Mouse (Mus musculus): Measurements from ENCODE around the gene Luzp2. TPM values are rescaled to one million over a fixed set of nuclear protein-coding genes. Genes with fewer than 3 reads are reported as not detected.
"Not testable (repeated sequence)": the region's sequence is repeated elsewhere in the genome, so short reads cannot be mapped to it uniquely, and the experiment has no call there.

Gene Luzp2
- total and polyA plus RNA-seq, 2 experiments from 2014 or later = 78.8 to 92.6 TPM

GRCm38 (mm10) chr7:54980585-54980984, 145.3 kb downstream of the Luzp2 start:
- no peak overlapping the region for H3K9ac ChIP-seq (replicated peaks; ENCODE audit: low read length)
- H3K9me3 ChIP-seq (ENCODE audit: low read length) = no peaks in the 10 kb centered on the region
- 48% methylated on average over 4 of the region's 4 CpGs for WGBS
- TF ChIP-seq CTCF (IDR thresholded peaks at IDR 0.05; ENCODE audit: low read depth) = no peak
- no peaks in the 10 kb centered on the region for H3K4me1 ChIP-seq (ENCODE audit: insufficient read depth, low read length)
- no peak overlapping the region for H3K4me3 ChIP-seq (ENCODE audit: low read length)
- DNase-seq (ENCODE audit: low spot score) (no peak), ATAC-seq (no peak)
- no peaks in the 10 kb centered on the region for H3K27me3 ChIP-seq (ENCODE audit: insufficient read depth, low read length)
- H3K27ac ChIP-seq = no peak overlapping the region
- no peak overlapping the region for H3K4me2 ChIP-seq (ENCODE audit: low read depth, low read length)
- H3K36me3 ChIP-seq (ENCODE audit: insufficient read depth, low read length) = no peaks in the 10 kb centered on the region

- DNase-seq (ENCODE audit: low spot score) = peak; percentile 65
- ATAC-seq = peak; percentile 58; the same call in 1 of the 2 replicates
- Histone ChIP-seq H3K9ac (replicated peaks; ENCODE audit: low read length) (no peak overlapping the region), H3K4me3 (ENCODE audit: low read length) (no peak overlapping the region), H3K36me3 (ENCODE audit: insufficient read depth, low read length) (no peaks in the 10 kb centered on the region), H3K27ac (no peak overlapping the region), H3K27me3 (ENCODE audit: insufficient read depth, low read length) (no peaks in the 10 kb centered on the region), H3K4me1 (ENCODE audit: insufficient read depth, low read length) (no peaks in the 10 kb centered on the region), H3K4me2 (ENCODE audit: low read depth, low read length) (no peak overlapping the region), H3K9me3 (ENCODE audit: low read length) (no peaks in the 10 kb centered on the region)
- no peak for TF ChIP-seq CTCF (IDR thresholded peaks at IDR 0.05; ENCODE audit: low read depth)
- 28% methylated on average over 2 of the region's 2 CpGs for WGBS
Measured at GRCm38 (mm10) chr7:55000397-55000796, 165.1 kb downstream of the Luzp2 start.

DNA sequence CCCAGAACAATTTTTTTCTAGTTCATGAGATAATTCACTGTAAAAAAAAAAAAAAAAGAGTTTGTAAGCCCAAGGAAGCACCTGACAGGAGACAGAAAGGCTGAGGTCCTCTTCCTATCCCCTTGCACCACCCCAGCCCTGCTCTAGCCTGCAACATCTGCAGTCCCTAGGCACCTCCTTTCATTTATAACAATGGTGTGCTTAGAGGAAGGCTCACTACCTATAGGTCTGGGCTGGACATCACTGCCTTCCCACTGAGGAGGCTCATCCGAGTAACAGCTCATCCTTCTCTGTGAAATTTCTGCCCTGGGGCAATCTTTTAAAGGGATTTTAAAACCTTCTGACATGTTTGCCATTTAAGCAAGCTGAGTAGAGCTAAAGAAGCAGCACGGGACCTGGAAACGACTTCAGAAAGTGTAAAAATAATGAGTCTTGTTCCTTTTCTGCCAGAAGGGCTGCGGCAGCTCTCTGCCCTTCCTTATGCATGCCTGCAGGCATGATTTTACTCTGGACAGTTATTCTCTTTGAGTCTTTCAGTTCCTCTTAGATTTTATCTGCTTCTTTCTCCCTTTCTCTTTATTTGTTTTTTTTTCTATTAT, 174.0 kb downstream of the Luzp2 start:
- Histone ChIP-seq H3K9me3 (ENCODE audit: low read length) (no peaks in the 10 kb centered on the region), H3K27ac (no peak overlapping the region), H3K4me2 (ENCODE audit: low read depth, low read length) (no peak overlapping the region), H3K27me3 (ENCODE audit: insufficient read depth, low read length) (no peaks in the 10 kb centered on the region), H3K4me3 (ENCODE audit: low read length) (no peak overlapping the region), H3K9ac (replicated peaks; ENCODE audit: low read length) (no peak overlapping the region), H3K4me1 (ENCODE audit: insufficient read depth, low read length) (no peaks in the 10 kb centered on the region), H3K36me3 (ENCODE audit: insufficient read depth, low read length) (no peaks in the 10 kb centered on the region)
- peak; percentile 6 for DNase-seq (ENCODE audit: low spot score)
- TF ChIP-seq CTCF (IDR thresholded peaks at IDR 0.05; ENCODE audit: low read depth) = no peak
- ATAC-seq = no peak
- WGBS = 46% methylated on average over 4 of the region's 4 CpGs

- whole genome bisulfite sequencing = 97% methylated on average over 1 of the region's 2 CpGs
Measured at GRCm38 (mm10) chr7:55133850-55134249, 298.6 kb downstream of the Luzp2 start.

DNA sequence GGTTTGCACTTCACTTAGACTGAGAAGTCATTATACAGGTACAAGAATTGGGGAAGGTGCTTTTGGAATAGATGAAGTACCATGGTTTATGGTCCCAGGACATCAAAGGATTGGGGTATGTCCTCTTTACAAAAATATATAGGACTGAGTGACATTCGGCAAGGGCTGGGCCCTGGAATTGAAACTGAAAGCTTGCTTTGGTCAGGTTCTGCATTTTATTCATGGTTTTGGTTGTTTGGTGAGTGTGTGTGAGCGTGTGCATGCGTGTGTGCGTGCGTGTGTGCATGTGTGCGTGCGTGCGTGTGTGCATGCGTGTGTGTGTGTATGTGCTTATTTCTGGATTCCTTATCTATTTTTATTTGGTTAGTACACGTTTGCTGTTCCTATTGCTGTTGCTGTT, 353.6 kb downstream of the Luzp2 start:
- Histone ChIP-seq H3K4me3 (ENCODE audit: low read length) (no peak overlapping the region), H3K4me2 (ENCODE audit: low read depth, low read length) (no peak overlapping the region), H3K4me1 (ENCODE audit: insufficient read depth, low read length) (no peaks in the 10 kb centered on the region), H3K27ac (no peak overlapping the region), H3K36me3 (ENCODE audit: insufficient read depth, low read length) (no peaks in the 10 kb centered on the region), H3K9me3 (ENCODE audit: low read length) (no peaks in the 10 kb centered on the region), H3K9ac (replicated peaks; ENCODE audit: low read length) (no peak overlapping the region), H3K27me3 (ENCODE audit: insufficient read depth, low read length) (no peaks in the 10 kb centered on the region)
- no peak for DNase-seq (ENCODE audit: low spot score)
- no peak for ATAC-seq
- TF ChIP-seq CTCF (IDR thresholded peaks at IDR 0.05; ENCODE audit: low read depth) = no peak
- 91% methylated on average over 10 of the region's 10 CpGs for WGBS

More at GRCm38 (mm10) chr7:55133850-55134249, 298.6 kb downstream of the Luzp2 start:
- not testable (repeated sequence) for DNase-seq (ENCODE audit: low spot score); H3K4me3 ChIP-seq (ENCODE audit: low read length); H3K9me3 ChIP-seq (ENCODE audit: low read length); H3K36me3 ChIP-seq (ENCODE audit: insufficient read depth, low read length); H3K9ac ChIP-seq (replicated peaks; ENCODE audit: low read length); ATAC-seq; H3K4me1 ChIP-seq (ENCODE audit: insufficient read depth, low read length); H3K4me2 ChIP-seq (ENCODE audit: low read depth, low read length); H3K27me3 ChIP-seq (ENCODE audit: insufficient read depth, low read length); H3K27ac ChIP-seq

GRCm38 (mm10) chr7:55189496-55189895, 354.2 kb downstream of the Luzp2 start:
- no peak overlapping the region for H3K27ac ChIP-seq
- H3K36me3 ChIP-seq (ENCODE audit: insufficient read depth, low read length) = no peaks in the 10 kb centered on the region
- H3K9me3 ChIP-seq (ENCODE audit: low read length) = no peaks in the 10 kb centered on the region
- no peak overlapping the region for H3K4me3 ChIP-seq (ENCODE audit: low read length)
- no peak overlapping the region for H3K4me2 ChIP-seq (ENCODE audit: low read depth, low read length)
- peak; percentile 59 for DNase-seq (ENCODE audit: low spot score)
- 56% methylated on average over 2 of the region's 2 CpGs for WGBS
- no peaks in the 10 kb centered on the region for H3K4me1 ChIP-seq (ENCODE audit: insufficient read depth, low read length)
- no peak overlapping the region for H3K9ac ChIP-seq (replicated peaks; ENCODE audit: low read length)
- no peak for ATAC-seq
- no peak for TF ChIP-seq CTCF (IDR thresholded peaks at IDR 0.05; ENCODE audit: low read depth)
- no peaks in the 10 kb centered on the region for H3K27me3 ChIP-seq (ENCODE audit: insufficient read depth, low read length)

DNA sequence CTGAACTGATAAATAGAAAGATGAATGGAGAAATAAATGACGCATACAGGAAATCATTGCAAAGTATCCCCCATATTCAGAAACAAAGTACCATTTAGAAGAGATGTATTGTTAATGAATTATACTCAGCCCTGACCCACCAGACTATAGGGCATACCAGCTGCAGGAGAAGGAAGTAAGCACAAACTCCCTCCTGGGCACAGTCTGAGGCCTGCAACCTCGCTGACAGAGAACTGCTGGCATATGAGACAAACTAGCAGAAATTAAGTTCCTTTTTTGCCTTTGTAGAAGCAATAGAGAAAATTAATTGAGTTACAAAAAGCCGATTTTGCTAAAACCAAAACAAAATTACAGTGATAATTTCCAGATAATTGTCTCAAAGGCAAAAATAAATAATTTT, 355.4 kb downstream of the Luzp2 start:
- ATAC-seq = no peak
- 74% methylated on average over 3 of the region's 3 CpGs for WGBS
- no peak for TF ChIP-seq CTCF (IDR thresholded peaks at IDR 0.05; ENCODE audit: low read depth)

More for the DNA sequence above, 355.4 kb downstream of the Luzp2 start:
- H3K4me3 ChIP-seq (ENCODE audit: low read length) = no peak overlapping the region
- H3K9ac ChIP-seq (replicated peaks; ENCODE audit: low read length) = no peak overlapping the region
- no peak overlapping the region for H3K27ac ChIP-seq
- no peaks in the 10 kb centered on the region for H3K9me3 ChIP-seq (ENCODE audit: low read length)
- no peak for DNase-seq (ENCODE audit: low spot score)
- H3K4me1 ChIP-seq (ENCODE audit: insufficient read depth, low read length) = no peaks in the 10 kb centered on the region
- H3K36me3 ChIP-seq (ENCODE audit: insufficient read depth, low read length) = no peaks in the 10 kb centered on the region
- H3K27me3 ChIP-seq (ENCODE audit: insufficient read depth, low read length) = no peaks in the 10 kb centered on the region
- no peak overlapping the region for H3K4me2 ChIP-seq (ENCODE audit: low read depth, low read length)
